Mouse (Mus musculus): ENCODE results near the gene Sall4. TPM values are rescaled to one million over a fixed set of nuclear protein-coding genes. Genes with fewer than 3 reads are reported as not detected.

The Sall4 gene
- total and polyA plus RNA-seq, 2 experiments from 2014 or later, result 0.54 to 0.60 TPM

GRCm38 (mm10) chr2:168742649-168743048 is 25.1 kb downstream of the Sall4 start:
- Histone ChIP-seq H3K36me3 (ENCODE audit: insufficient read depth, low read length) (no peaks in the 10 kb centered on the region), H3K4me3 (ENCODE audit: low read depth, low read length) (peak overlapping the region; percentile 91), H3K9ac (replicated peaks; ENCODE audit: low read length, poor library complexity, severe bottlenecking) (no peak overlapping the region; the same call in 1 of the 2 replicates), H3K27me3 (ENCODE audit: insufficient read depth, low read length) (no peaks in the 10 kb centered on the region), H3K4me2 (ENCODE audit: low read depth, low read length, poor library complexity, severe bottlenecking) (peak overlapping the region; percentile 44), H3K9me3 (ENCODE audit: low read length) (no peaks in the 10 kb centered on the region), H3K27ac (ENCODE audit: low read depth, low read length) (peak overlapping the region; percentile 99), H3K4me1 (ENCODE audit: insufficient read depth, low read length) (no peaks in the 10 kb centered on the region)
- TF ChIP-seq CTCF (IDR thresholded peaks at IDR 0.05), result peak; percentile 89
- 19% methylated on average over 7 of the region's 7 CpGs for WGBS
- DNase-seq (ENCODE audit: low spot score) (peak; percentile 72), ATAC-seq (ENCODE audit: low FRiP score) (no peak; the same call in 1 of the 2 replicates)

GRCm38 (mm10) chr2:168742059-168742627 is 25.6 kb downstream of the Sall4 start, which contains the start of gene Atp9a:
Gene Atp9a (minus strand): TSS chr2:168742409.
- DNase-seq (ENCODE audit: low spot score), result peak; percentile 83
- peak; percentile 82 for ATAC-seq (ENCODE audit: low FRiP score)

GRCm38 (mm10) chr2:168741273-168742058 is 26.3 kb downstream of the Sall4 start:
- Histone ChIP-seq H3K4me2 (ENCODE audit: low read depth, low read length, poor library complexity, severe bottlenecking) (peak overlapping the region; percentile 44), H3K9me3 (ENCODE audit: low read length) (no peaks in the 10 kb centered on the region), H3K27ac (ENCODE audit: low read depth, low read length) (peak overlapping the region; percentile 99), H3K4me3 (ENCODE audit: low read depth, low read length) (peak overlapping the region; percentile 91), H3K4me1 (ENCODE audit: insufficient read depth, low read length) (no peaks in the 10 kb centered on the region), H3K36me3 (ENCODE audit: insufficient read depth, low read length) (no peaks in the 10 kb centered on the region), H3K27me3 (ENCODE audit: insufficient read depth, low read length) (no peaks in the 10 kb centered on the region), H3K9ac (replicated peaks; ENCODE audit: low read length, poor library complexity, severe bottlenecking) (peak overlapping the region; percentile 95)
- peak; percentile 63 for TF ChIP-seq CTCF (IDR thresholded peaks at IDR 0.05)
- WGBS, result 0% methylated on average over 49 of the region's 108 CpGs
- ATAC-seq (ENCODE audit: low FRiP score) (peak; percentile 79), DNase-seq (ENCODE audit: low spot score) (peak; percentile 83)

More at GRCm38 (mm10) chr2:168742059-168742627, 25.6 kb downstream of the Sall4 start, which contains the start of gene Atp9a:
- H3K27me3 ChIP-seq (ENCODE audit: insufficient read depth, low read length), result no peaks in the 10 kb centered on the region
- H3K4me1 ChIP-seq (ENCODE audit: insufficient read depth, low read length), result no peaks in the 10 kb centered on the region
- peak within 1 kb of the TSS; percentile 91 for H3K4me3 ChIP-seq (ENCODE audit: low read depth, low read length)
- H3K9ac ChIP-seq (replicated peaks; ENCODE audit: low read length, poor library complexity, severe bottlenecking), result peak within 1 kb of the TSS; percentile 95
- no peaks in the 10 kb centered on the region for H3K36me3 ChIP-seq (ENCODE audit: insufficient read depth, low read length)
- no peak for TF ChIP-seq CTCF (IDR thresholded peaks at IDR 0.05)
- peak within 1 kb of the TSS; percentile 44 for H3K4me2 ChIP-seq (ENCODE audit: low read depth, low read length, poor library complexity, severe bottlenecking)
- WGBS, result 17% methylated on average over 12 of the region's 33 CpGs
- peak within 1 kb of the TSS; percentile 99 for H3K27ac ChIP-seq (ENCODE audit: low read depth, low read length)
- H3K9me3 ChIP-seq (ENCODE audit: low read length), result no peaks in the 10 kb centered on the region

- H3K4me2 ChIP-seq (ENCODE audit: low read depth, low read length, poor library complexity, severe bottlenecking), result peak overlapping the region; percentile 44
- 90% methylated on average over 10 of the region's 10 CpGs for WGBS
- ATAC-seq (ENCODE audit: low FRiP score) (no peak), DNase-seq (ENCODE audit: low spot score) (no peak)
- no peaks in the 10 kb centered on the region for H3K36me3 ChIP-seq (ENCODE audit: insufficient read depth, low read length)
- no peaks in the 10 kb centered on the region for H3K9me3 ChIP-seq (ENCODE audit: low read length)
- TF ChIP-seq CTCF (IDR thresholded peaks at IDR 0.05), result no peak
- no peaks in the 10 kb centered on the region for H3K27me3 ChIP-seq (ENCODE audit: insufficient read depth, low read length)
- peak overlapping the region; percentile 95 for H3K9ac ChIP-seq (replicated peaks; ENCODE audit: low read length, poor library complexity, severe bottlenecking)
- H3K4me3 ChIP-seq (ENCODE audit: low read depth, low read length), result peak overlapping the region; percentile 91
- H3K4me1 ChIP-seq (ENCODE audit: insufficient read depth, low read length), result no peaks in the 10 kb centered on the region
- H3K27ac ChIP-seq (ENCODE audit: low read depth, low read length), result peak overlapping the region; percentile 99
Measured at GRCm38 (mm10) chr2:168740496-168740895, 27.2 kb downstream of the Sall4 start.

- WGBS, result 91% methylated on average over 1 of the region's 1 CpGs
- no peak overlapping the region for H3K4me2 ChIP-seq (ENCODE audit: low read depth, low read length, poor library complexity, severe bottlenecking)
- DNase-seq (ENCODE audit: low spot score) (no peak), ATAC-seq (ENCODE audit: low FRiP score) (no peak)
- H3K36me3 ChIP-seq (ENCODE audit: insufficient read depth, low read length), result no peaks in the 10 kb centered on the region
- H3K9me3 ChIP-seq (ENCODE audit: low read length), result no peaks in the 10 kb centered on the region
- TF ChIP-seq CTCF (IDR thresholded peaks at IDR 0.05), result peak; percentile 54
- H3K27ac ChIP-seq (ENCODE audit: low read depth, low read length), result no peak overlapping the region
- H3K27me3 ChIP-seq (ENCODE audit: insufficient read depth, low read length), result no peaks in the 10 kb centered on the region
- H3K4me1 ChIP-seq (ENCODE audit: insufficient read depth, low read length), result no peaks in the 10 kb centered on the region
- no peak overlapping the region for H3K4me3 ChIP-seq (ENCODE audit: low read depth, low read length)
- no peak overlapping the region for H3K9ac ChIP-seq (replicated peaks; ENCODE audit: low read length, poor library complexity, severe bottlenecking)
Measured at GRCm38 (mm10) chr2:168738854-168739253, 28.9 kb downstream of the Sall4 start.

GRCm38 (mm10) chr2:168737878-168738277 is 29.9 kb downstream of the Sall4 start:
- Histone ChIP-seq H3K27ac (ENCODE audit: low read depth, low read length) (no peak overlapping the region), H3K27me3 (ENCODE audit: insufficient read depth, low read length) (no peaks in the 10 kb centered on the region), H3K4me1 (ENCODE audit: insufficient read depth, low read length) (no peaks in the 10 kb centered on the region), H3K4me3 (ENCODE audit: low read depth, low read length) (no peak overlapping the region), H3K4me2 (ENCODE audit: low read depth, low read length, poor library complexity, severe bottlenecking) (no peak overlapping the region), H3K9me3 (ENCODE audit: low read length) (no peaks in the 10 kb centered on the region), H3K9ac (replicated peaks; ENCODE audit: low read length, poor library complexity, severe bottlenecking) (no peak overlapping the region), H3K36me3 (ENCODE audit: insufficient read depth, low read length) (no peaks in the 10 kb centered on the region)
- 94% methylated on average over 10 of the region's 10 CpGs for WGBS
- no peak for TF ChIP-seq CTCF (IDR thresholded peaks at IDR 0.05)
- ATAC-seq (ENCODE audit: low FRiP score) (no peak), DNase-seq (ENCODE audit: low spot score) (no peak)
